Mouse (Mus musculus) retina, postnatal 7 days (tissue): ENCODE results near the gene Gsk3b.
"Not testable (repeated sequence)": the region's sequence is repeated elsewhere in the genome, so short reads cannot be mapped to it uniquely, and the experiment has no call there.

Experiments
- DNase-seq: peaks from one replicate; pipeline ENCODE4 v3.0.0-alpha.2; 2012; ENCODE audit warnings: low read depth, low spot score

The Gsk3b gene

GRCm38 (mm10) chr16:38088629-38089446 lies at the start of gene Gsk3b:
TSS of gene Gsk3b (plus strand) at chr16:38089001.
- DNase-seq, result peak; percentile 99

GRCm38 (mm10) chr16:38042160-38042559 lies 46.6 kb upstream of the Gsk3b start:
- DNase-seq, result no peak

DNA sequence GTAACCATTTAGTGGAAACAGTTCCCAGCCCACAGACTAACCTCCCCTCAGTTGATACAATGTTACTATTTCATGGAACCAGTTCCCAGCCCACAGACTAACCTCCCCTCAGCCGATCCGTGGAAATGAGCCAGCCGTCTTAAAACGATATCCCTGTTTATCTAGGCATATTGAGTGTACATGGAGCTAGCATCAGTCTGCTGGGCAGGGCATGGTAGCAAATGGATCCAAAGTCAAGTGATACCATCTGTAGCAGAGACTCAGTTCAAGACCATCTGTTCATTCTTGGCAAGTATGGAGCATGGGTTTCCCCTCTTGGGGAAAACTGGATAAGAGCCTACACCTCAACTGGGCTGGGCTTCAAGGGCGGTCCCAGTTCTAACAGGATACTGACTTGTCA lies 44.2 kb upstream of the Gsk3b start:
- no peak for DNase-seq

GRCm38 (mm10) chr16:38047781-38048558 lies 40.8 kb upstream of the Gsk3b start:
- no peak for DNase-seq

- DNase-seq, result no peak
These were observed 30.9 kb upstream of the Gsk3b start for GRCm38 (mm10) chr16:38057898-38058297.

- no peak for DNase-seq
These were observed 30.0 kb upstream of the Gsk3b start for GRCm38 (mm10) chr16:38058836-38059235.

GRCm38 (mm10) chr16:38059631-38060030 lies 29.2 kb upstream of the Gsk3b start:
- no peak for DNase-seq

GRCm38 (mm10) chr16:38073859-38074631 lies 14.8 kb upstream of the Gsk3b start:
- not testable (repeated sequence) for DNase-seq

GRCm38 (mm10) chr16:38080201-38080600 lies 8.6 kb upstream of the Gsk3b start:
- DNase-seq, result no peak

DNA sequence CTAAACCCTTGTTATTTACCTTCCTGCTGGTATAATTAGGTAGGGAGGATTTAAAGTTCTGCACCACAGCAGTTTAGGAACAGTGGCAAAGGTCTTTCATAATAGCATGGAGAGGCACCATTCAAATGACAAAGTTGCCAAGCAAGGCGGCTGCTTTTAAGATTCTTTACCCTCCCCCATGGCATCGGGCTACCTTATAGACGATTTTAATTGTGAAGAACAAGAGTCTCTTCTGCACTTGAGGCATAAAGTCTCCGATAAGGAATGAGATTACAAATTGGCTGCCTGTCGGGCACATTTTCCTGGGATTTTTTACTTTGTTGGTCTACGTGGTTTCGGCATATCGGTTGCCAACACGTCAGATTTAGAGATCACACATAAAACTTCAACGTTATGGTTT lies 1.6 kb upstream of the Gsk3b start:
- no peak for DNase-seq

GRCm38 (mm10) chr16:38087645-38088125 lies 1.1 kb upstream of the Gsk3b start:
- DNase-seq, result no peak

DNA sequence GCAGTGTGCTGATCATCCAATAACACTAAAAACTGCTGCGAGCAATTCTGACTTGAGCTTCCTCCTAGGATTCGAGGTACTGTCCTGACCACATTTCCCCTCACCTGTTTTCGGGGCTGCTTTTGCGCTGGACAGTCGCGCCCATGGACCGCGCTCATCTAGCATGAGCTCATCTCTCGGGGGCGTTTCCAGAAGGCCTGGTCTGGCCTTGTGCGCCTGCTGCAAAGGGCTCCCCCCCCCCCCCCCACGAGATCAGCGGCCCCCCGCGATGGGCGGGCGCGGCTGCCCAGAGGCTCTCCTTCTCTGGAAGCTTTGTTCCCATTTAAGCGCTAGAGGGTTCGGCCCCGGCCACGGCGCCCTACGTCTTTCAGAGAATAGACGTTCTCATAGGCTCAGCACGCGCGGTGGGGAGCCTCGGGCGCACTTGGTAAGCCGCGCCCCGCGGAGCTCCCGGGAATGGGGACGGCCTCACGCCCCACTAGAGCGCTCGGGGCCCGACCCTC lies 624 bp upstream of the Gsk3b start:
- no peak for DNase-seq

DNA sequence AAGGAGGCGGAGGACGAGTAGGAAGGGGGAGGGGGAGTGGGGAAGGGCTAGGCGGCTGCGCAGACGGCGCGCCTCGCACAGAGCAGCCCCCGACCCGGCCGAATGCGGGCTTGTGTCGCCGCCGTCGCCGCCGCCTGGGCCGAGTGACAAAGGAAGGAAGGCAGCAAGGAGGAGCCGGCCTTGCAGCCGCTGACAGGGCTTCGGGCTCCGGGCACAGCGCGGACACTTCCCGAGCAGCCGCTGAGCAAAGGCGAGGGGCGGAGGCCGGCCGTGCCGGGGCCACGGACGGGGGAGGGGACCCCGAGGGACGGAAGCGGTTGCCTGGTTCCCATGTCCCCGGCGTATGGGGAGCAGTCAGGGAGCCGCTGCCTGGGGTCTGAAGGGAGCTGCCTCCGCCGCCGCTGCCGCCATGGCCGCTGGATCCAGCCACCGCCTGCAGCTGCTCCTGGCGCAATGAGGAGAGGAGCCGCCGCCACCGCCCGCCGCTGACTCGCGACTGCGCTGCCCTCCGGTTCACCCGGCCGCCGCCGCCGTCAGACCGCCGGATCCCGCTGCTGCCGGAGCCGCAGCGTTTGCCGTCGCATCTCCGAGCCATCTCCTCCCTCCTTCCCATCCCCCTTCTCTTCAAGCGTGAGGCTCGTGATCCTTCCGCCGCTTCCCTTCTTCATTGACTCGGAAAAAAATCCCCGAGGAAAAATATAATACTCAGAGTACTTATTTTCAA lies 808 bp downstream of the Gsk3b start:
- DNase-seq, result peak; percentile 49

DNA sequence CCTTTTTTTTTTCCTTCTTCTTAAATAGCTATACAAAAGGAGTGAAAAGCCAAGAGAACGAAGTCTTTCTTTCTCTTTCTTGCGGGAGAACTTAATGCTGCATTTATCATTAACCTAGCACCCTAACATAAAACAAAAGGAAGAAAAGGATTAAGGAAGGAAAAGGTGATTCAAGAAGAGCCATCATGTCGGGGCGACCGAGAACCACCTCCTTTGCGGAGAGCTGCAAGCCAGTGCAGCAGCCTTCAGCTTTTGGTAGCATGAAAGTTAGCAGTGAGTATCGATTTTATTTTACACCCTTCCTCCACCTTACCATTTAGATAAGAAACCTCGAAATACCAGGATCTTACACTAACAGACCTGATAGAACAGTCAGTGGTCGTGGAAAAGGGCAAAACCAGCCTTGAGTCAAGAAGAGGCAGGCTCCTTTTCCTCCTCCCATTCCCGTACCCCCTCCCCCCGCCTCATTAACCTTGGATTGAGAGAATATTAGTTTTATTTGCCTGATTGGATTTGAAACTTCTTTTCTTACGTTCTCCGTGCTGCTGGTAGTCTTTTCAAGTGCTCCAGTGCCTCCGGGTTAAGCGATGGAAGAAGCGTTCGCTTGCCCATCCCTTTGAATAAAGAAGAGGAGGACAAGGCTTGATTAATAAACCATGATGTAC lies 1.7 kb downstream of the Gsk3b start:
- no peak for DNase-seq

DNA sequence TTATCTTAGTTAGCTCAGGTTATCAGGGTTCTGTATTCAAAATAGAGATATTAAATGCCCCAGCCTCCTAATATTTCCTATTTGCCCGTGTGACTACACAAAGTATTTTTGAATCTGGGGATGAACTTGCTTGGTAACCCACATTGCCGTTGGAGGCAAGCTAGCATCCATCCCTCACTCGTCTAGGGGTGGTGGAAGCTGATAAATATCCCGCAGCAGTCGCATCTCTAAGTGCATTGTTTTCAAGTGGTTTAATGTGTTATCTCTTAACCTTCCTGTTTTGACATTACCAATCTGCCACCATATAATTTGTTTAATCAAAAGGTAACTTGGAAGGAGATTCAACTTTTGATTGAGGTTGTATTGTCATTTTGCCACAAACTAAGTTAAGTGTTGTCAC lies 2.2 kb downstream of the Gsk3b start:
- DNase-seq, result no peak

DNA sequence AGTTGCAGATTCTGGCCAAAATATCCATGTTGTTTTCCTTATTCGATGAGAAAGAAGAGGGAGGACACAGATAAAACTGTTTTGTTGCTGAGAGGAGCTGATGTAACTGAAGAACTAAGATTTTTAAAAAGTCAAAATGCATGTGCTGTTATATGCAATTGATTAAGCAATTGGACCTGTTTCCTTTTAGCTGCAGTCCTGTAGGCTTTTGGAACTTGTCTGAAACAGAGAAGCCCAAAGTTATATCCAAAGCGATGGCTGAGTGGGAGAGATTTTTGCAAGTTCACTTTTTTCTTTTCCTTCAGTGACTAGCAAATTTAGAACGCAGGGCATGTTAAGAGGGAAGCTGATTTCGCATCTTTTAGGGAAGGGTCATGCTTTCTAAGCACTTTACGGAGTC lies 2.9 kb downstream of the Gsk3b start:
- no peak for DNase-seq

DNA sequence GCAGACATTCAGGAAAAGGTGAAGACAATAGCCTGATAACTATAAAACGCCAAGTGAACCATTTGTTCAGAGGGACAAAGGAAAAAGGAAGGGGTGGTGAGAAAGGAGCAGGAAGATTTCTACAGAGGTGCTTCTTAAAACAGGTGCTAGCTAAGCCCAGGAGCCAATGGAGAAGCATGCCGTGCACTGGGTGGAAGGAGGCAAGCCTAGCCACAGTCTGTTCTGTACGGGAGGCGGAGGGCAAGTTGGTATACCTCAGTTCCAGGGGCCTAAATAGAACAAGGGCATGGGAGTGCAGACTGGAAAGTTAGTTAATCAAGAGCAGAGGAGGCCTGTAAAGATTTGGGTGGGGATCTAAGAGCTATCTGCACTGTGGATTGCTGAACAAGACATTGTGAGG lies 3.8 kb downstream of the Gsk3b start:
- DNase-seq, result no peak

DNA sequence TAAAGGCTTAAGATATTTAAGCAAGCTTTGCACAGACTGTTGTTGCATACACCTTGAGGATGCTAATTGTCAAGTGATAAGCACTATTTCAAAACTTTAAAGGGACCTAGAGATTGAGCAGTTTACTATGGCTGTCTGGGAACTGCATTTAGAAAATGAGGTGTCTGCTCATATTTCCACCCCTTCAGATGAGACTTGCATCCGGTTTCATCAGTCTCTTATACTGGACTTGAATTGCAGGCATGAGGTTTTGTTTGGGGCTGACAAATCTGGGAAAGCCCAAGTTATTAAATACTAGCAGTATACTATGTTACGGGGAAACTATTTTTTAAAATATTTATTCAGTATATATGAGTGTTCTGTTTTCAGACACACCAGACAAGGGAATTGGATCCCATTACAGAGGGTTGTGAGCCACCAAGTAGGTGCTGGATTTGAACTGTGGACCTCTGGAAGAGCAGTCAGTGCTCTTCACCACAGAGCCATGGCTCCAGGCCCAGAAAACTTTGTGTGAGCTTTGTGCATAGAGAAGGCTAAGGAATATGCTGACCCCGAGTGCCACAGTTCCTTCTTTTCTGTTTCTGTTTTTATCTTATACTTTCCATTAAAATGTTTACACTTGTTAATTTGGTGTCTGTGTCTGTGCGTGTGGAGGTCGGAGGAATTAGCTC lies 6.5 kb downstream of the Gsk3b start:
- no peak for DNase-seq

- no peak for DNase-seq
These were observed 8.7 kb downstream of the Gsk3b start for GRCm38 (mm10) chr16:38097521-38097920.

DNA sequence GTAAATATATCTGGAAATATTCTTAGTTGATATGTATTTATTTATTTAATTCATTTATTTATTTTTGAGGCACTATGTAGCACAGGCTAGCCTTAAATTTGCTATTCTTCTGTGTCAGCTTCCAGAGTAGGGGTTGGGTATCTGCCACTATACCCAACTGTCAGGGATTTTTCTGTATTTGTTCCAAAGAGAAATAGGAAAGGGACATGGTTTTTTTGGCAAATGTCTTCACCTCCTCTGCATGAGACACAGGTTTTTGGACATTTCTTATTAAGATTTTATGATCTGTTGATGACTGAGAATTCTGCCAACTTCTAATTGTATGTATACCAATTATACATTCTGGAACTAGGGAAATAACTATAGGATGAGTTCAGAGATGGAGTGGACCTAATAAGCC lies 10.5 kb downstream of the Gsk3b start:
- no peak for DNase-seq
